Mouse (Mus musculus) midbrain, embryonic 11.5 days (tissue): ENCODE results near the gene Cadm4. TPM values are rescaled to one million over a fixed set of nuclear protein-coding genes. Genes with fewer than 3 reads are reported as not detected.

Source experiments
- polyA plus RNA-seq: library from polyadenylated mRNA; unstranded; fragments of >200 nt; fragmentation: Nextera tagmentation; extraction: Ambion mirVana; gene quantifications from 2 replicates; pipeline ENCODE4 v1.2.1, GENCODE M21; 2014

Gene Cadm4
- polyA plus RNA-seq, 1 experiment from 2014 or later, result 6.6 TPM

Other genes starting within 250 kb of the Cadm4 start
- gene Zfp109, start 244.5 kb upstream of the Cadm4 start, polyA plus RNA-seq, result 4.5 and 5.1 TPM in 2 replicates
- 2.5 and 2.7 TPM in 2 replicates for gene Zfp108, start 227.2 kb upstream of the Cadm4 start, polyA plus RNA-seq
- gene Zfp93, start 211.6 kb upstream of the Cadm4 start, polyA plus RNA-seq, result 7.1 and 8.8 TPM in 2 replicates
- gene Zfp61, start 180.8 kb upstream of the Cadm4 start, polyA plus RNA-seq, result 37.1 and 40.8 TPM in 2 replicates
- gene Zfp94, start 165.4 kb upstream of the Cadm4 start, polyA plus RNA-seq, result 13.0 and 14.3 TPM in 2 replicates
- gene Tescl, start 148.1 kb upstream of the Cadm4 start, polyA plus RNA-seq, result 0.26 TPM in 1 of 2 replicates, not detected in the other
- gene Lypd5, start 132.8 kb upstream of the Cadm4 start, polyA plus RNA-seq, result not detected in 2 replicates
- 2.8 and 3.4 TPM in 2 replicates for gene Kcnn4, start 111.8 kb upstream of the Cadm4 start, polyA plus RNA-seq
- 18.7 and 20.9 TPM in 2 replicates for gene Smg9, start 82.4 kb upstream of the Cadm4 start, polyA plus RNA-seq
- not detected in 2 replicates for gene Irgc1, start 29.7 kb upstream of the Cadm4 start, polyA plus RNA-seq
- gene Plaur, start 19.5 kb upstream of the Cadm4 start, polyA plus RNA-seq, result 0.86 and 1.4 TPM in 2 replicates
- 83.8 and 83.9 TPM in 2 replicates for gene Zfp428, start 25.0 kb downstream of the Cadm4 start, polyA plus RNA-seq
- gene AC161166.1, start 30.4 kb downstream of the Cadm4 start, polyA plus RNA-seq, result 0.55 and 0.59 TPM in 2 replicates
- gene Irgq, start 48.7 kb downstream of the Cadm4 start, polyA plus RNA-seq, result 13.4 and 14.0 TPM in 2 replicates
- gene Pinlyp, start 64.1 kb downstream of the Cadm4 start, polyA plus RNA-seq, result not detected in 2 replicates
- gene Xrcc1, start 64.3 kb downstream of the Cadm4 start, polyA plus RNA-seq, result 91.9 and 101 TPM in 2 replicates
- 18.8 and 19.6 TPM in 2 replicates for gene Ethe1, start 105.5 kb downstream of the Cadm4 start, polyA plus RNA-seq
- 1.0 and 1.4 TPM in 2 replicates for gene Zfp575, start 105.6 kb downstream of the Cadm4 start, polyA plus RNA-seq
- gene Phldb3, start 128.7 kb downstream of the Cadm4 start, polyA plus RNA-seq, result 0.07 TPM in 1 of 2 replicates, not detected in the other
- 0.76 and 0.83 TPM in 2 replicates for gene Lypd3, start 154.5 kb downstream of the Cadm4 start, polyA plus RNA-seq
- not detected in 2 replicates for gene Tex101, start 194.7 kb downstream of the Cadm4 start, polyA plus RNA-seq
- not detected in 2 replicates for gene BC049730, start 227.2 kb downstream of the Cadm4 start, polyA plus RNA-seq
- gene Gm4763, start 244.9 kb downstream of the Cadm4 start, polyA plus RNA-seq, result not detected in 2 replicates